Mouse (Mus musculus) testis, adult 2 months (tissue): ENCODE measurements around the gene Aig1.

ENCODE experiments used
- CTCF ChIP-seq: fragments of 200-500 bp; IDR thresholded peaks from 2 replicates; pipeline ENCODE4 v1.5.1; 2012; ENCODE audit warnings: low read depth, mild to moderate bottlenecking, inconsistent platforms, low read length, moderate library complexity; ENCODE audit not compliant: control insufficient read depth, insufficient read depth, insufficient replicate concordance
- POLR2A ChIP-seq: fragments of 200-500 bp; IDR thresholded peaks from 2 replicates; pipeline ENCODE4 v1.6.1; 2012; ENCODE audit warnings: low read depth, mild to moderate bottlenecking, inconsistent platforms, low read length, moderate library complexity; ENCODE audit not compliant: control insufficient read depth

DNA sequence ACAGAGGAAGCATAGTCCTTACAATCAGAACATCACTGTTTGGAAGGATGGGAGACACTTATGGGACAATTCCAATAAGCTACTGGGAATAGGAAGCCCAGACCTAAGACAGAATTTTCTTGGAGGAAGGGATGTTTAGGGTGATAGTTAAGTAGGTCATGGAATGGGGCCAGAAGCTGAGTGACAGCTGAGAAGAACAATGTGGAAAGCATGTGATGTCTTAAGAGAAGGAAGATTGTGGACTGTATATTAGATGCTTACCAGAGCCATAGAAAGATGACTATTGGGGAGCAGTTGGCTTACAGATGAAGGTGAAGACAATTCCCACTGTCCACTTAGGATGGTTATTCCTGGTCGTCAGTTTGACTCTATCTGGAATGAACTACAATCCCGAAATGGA lies 191.3 kb downstream of the Aig1 start:
- TF ChIP-seq CTCF (no peak), POLR2A (no peak)
